ENCODE assay signal across 11 mouse cellular contexts in the genomic region with DNA sequence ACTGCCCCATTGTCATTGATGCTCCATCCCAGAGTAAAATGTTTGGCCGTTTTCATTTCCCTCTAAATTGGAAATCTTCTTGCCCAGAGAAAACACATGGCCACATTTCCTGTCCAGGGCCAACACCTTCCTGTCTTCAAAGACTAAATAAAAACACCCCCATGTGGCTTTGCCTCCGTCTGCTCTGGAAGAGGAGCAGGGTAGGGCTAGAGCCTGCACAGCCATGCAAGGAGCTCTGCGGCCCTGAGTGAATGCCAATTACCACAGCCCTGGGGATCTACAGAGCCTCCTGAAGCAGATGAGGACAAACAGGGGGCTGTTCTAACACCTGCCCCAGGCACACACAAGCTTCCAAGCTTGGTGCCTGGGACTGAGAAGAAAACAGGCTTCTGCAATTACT. TPM values are rescaled to one million over a fixed set of nuclear protein-coding genes. Genes with fewer than 3 reads are reported as not detected.
DNase-seq lines count a peak whose midpoint lies in the region; ATAC-seq and TF ChIP-seq lines count a peak whose summit lies in the region.
"Had no signal": no experiment of that assay in that cellular context is flagged by ENCODE, and none has a peak within 500 bp of the region (broad histone marks: within the 10 kb centered on the region; RNA-seq: fewer than 3 reads in every experiment).

No protein-coding gene starts in this region.

- no peak overlapping the region for H3K27ac ChIP-seq in liver, embryonic 13.5 days
- H3K27ac ChIP-seq in liver, postnatal 0 days (ENCODE audit: low read depth): no peak overlapping the region
- H3K27ac ChIP-seq in embryonic facial prominence, embryonic 14.5 days (replicated peaks; ENCODE audit: low read depth, low read length): peak overlapping the region; percentile 55; the same call in 1 of the 2 replicates
- peak overlapping the region; percentile 36 for H3K27ac ChIP-seq in midbrain, embryonic 13.5 days
- H3K27ac ChIP-seq: forebrain, embryonic 13.5 days had no signal

- peak overlapping the region; percentile 22; the same call in 1 of the 2 replicates for H3K9ac ChIP-seq in liver, embryonic 13.5 days
- H3K9ac ChIP-seq in liver, postnatal 0 days (replicated peaks): no peak overlapping the region
- no peak overlapping the region for H3K9ac ChIP-seq in embryonic facial prominence, embryonic 14.5 days (ENCODE audit: low read depth, low read length)
- H3K9ac ChIP-seq in midbrain, embryonic 13.5 days (replicated peaks): no peak overlapping the region
- H3K9ac ChIP-seq: forebrain, embryonic 13.5 days had no signal

- H3K4me1 ChIP-seq in liver, embryonic 13.5 days (replicated peaks): peaks cover 82% of the 10 kb centered on the region
- peaks cover 54% of the 10 kb centered on the region for H3K4me1 ChIP-seq in liver, postnatal 0 days (ENCODE audit: insufficient read depth)
- H3K4me1 ChIP-seq in embryonic facial prominence, embryonic 14.5 days (ENCODE audit: control insufficient read depth, insufficient read depth, low read length): peaks cover 87% of the 10 kb centered on the region
- H3K4me1 ChIP-seq in midbrain, embryonic 13.5 days (replicated peaks): peaks cover 80% of the 10 kb centered on the region

- H3K27me3 ChIP-seq in liver, embryonic 13.5 days: no peaks in the 10 kb centered on the region
- H3K27me3 ChIP-seq in liver, postnatal 0 days (ENCODE audit: insufficient read depth, low read length): no peaks in the 10 kb centered on the region
- H3K27me3 ChIP-seq in embryonic facial prominence, embryonic 14.5 days (replicated peaks; ENCODE audit: control insufficient read depth, insufficient read depth, low read length): no peaks in the 10 kb centered on the region
- no peaks in the 10 kb centered on the region for H3K27me3 ChIP-seq in midbrain, embryonic 13.5 days
- H3K27me3 ChIP-seq: forebrain, embryonic 13.5 days had no signal

- peak; percentile 62 for DNase-seq in cerebellum, adult 9-11 months
- DNase-seq in cerebellum, postnatal 14 days: no peak
- DNase-seq in liver, embryonic 13.5 days: no peak
- DNase-seq in liver, postnatal 0 days: no peak
- no peak for DNase-seq in embryonic facial prominence, embryonic 14.5 days (ENCODE audit: low spot score)
- DNase-seq in adrenal gland, postnatal 4 days (ENCODE audit: low spot score in 2 of 2): no peak
- DNase-seq in kidney, postnatal 4 days: no peak
- DNase-seq: cerebellum, adult 11 months; lung, postnatal 36 days had no signal

- no peaks in the 10 kb centered on the region for H3K9me3 ChIP-seq in liver, embryonic 13.5 days (replicated peaks)
- no peaks in the 10 kb centered on the region for H3K9me3 ChIP-seq in liver, postnatal 0 days (ENCODE audit: low read length)
- H3K9me3 ChIP-seq in embryonic facial prominence, embryonic 14.5 days (ENCODE audit: control insufficient read depth, low read length): no peaks in the 10 kb centered on the region
- no peaks in the 10 kb centered on the region for H3K9me3 ChIP-seq in midbrain, embryonic 13.5 days
- H3K9me3 ChIP-seq: forebrain, embryonic 13.5 days had no signal

- H3K4me2 ChIP-seq in liver, embryonic 13.5 days: no peak overlapping the region
- H3K4me2 ChIP-seq in liver, postnatal 0 days (ENCODE audit: low read depth, low read length): no peak overlapping the region
- H3K4me2 ChIP-seq in embryonic facial prominence, embryonic 14.5 days (ENCODE audit: low read depth, low read length): no peak overlapping the region
- H3K4me2 ChIP-seq in midbrain, embryonic 13.5 days (replicated peaks): no peak overlapping the region
- H3K4me2 ChIP-seq: forebrain, embryonic 13.5 days had no signal

- TF ChIP-seq EP300 in liver, postnatal 0 days (IDR thresholded peaks at IDR 0.05; ENCODE audit: low read depth): no peak

- no peak overlapping the region for H3K4me3 ChIP-seq in liver, embryonic 13.5 days (replicated peaks)
- H3K4me3 ChIP-seq in liver, postnatal 0 days (ENCODE audit: low read depth, low read length): no peak overlapping the region
- H3K4me3 ChIP-seq in embryonic facial prominence, embryonic 14.5 days (ENCODE audit: low read depth, low read length): no peak overlapping the region
- no peak overlapping the region for H3K4me3 ChIP-seq in midbrain, embryonic 13.5 days (replicated peaks)
- H3K4me3 ChIP-seq: forebrain, embryonic 13.5 days had no signal

- H3K36me3 ChIP-seq in liver, embryonic 13.5 days: no peaks in the 10 kb centered on the region
- H3K36me3 ChIP-seq in liver, postnatal 0 days (replicated peaks; ENCODE audit: insufficient read depth, low read length): 0 out of 2 replicates have a peak, but pooled peaks cover 3% of the 10 kb centered on the region
- H3K36me3 ChIP-seq in embryonic facial prominence, embryonic 14.5 days (ENCODE audit: control insufficient read depth, insufficient read depth, low read length): no peaks in the 10 kb centered on the region
- H3K36me3 ChIP-seq in midbrain, embryonic 13.5 days: no peaks in the 10 kb centered on the region

- no peak for TF ChIP-seq CTCF in liver, postnatal 0 days (IDR thresholded peaks at IDR 0.05; ENCODE audit: low read depth)

- no peak for ATAC-seq in liver, embryonic 13.5 days (ENCODE audit: low read depth)
- ATAC-seq in liver, postnatal 0 days: no peak
- ATAC-seq in embryonic facial prominence, embryonic 14.5 days (ENCODE audit: low read depth): no peak
- no peak for ATAC-seq in midbrain, embryonic 13.5 days
- ATAC-seq: forebrain, embryonic 13.5 days had no signal

- WGBS in liver, embryonic 13.5 days (ENCODE audit: insufficient replicate concordance): 45% methylated on average over 3 of the region's 3 CpGs
- 48% methylated on average over 3 of the region's 3 CpGs for WGBS in liver, postnatal 0 days (ENCODE audit: insufficient replicate concordance)
- WGBS in embryonic facial prominence, embryonic 14.5 days: 43% methylated on average over 3 of the region's 3 CpGs
- 54% methylated on average over 3 of the region's 3 CpGs for WGBS in midbrain, embryonic 13.5 days

RNA-seq across cellular contexts. Expression of a gene that starts 46.2 kb away (rescaled TPM):
- polyA plus RNA-seq in liver, embryonic 13.5 days (2015; fragmentation: Nextera tagmentation; extraction: Ambion mirVana): 2.2 and 2.4 TPM in 2 replicates
- polyA plus RNA-seq in liver, postnatal 0 days (2015; fragmentation: Nextera tagmentation; extraction: Ambion mirVana): 3.5 and 3.7 TPM in 2 replicates
- 34.1 and 34.9 TPM in 2 replicates for polyA plus RNA-seq in embryonic facial prominence, embryonic 14.5 days (2014; fragmentation: Nextera tagmentation; extraction: Ambion mirVana)
- polyA plus RNA-seq in midbrain, embryonic 13.5 days (2015; fragmentation: Nextera tagmentation; extraction: Ambion mirVana): 9.3 and 9.9 TPM in 2 replicates
- total RNA-seq in adrenal gland, postnatal 4 days (2021): 100 to 1,000 TPM; 106 to 111 TPM

Comparison
In these comparisons a context has a peak if more than half of its experiments do, and no peak if none do; other contexts are left out.
1. H3K27ac ChIP-seq: peak in embryonic facial prominence, embryonic 14.5 days (single experiment) and midbrain, embryonic 13.5 days (single experiment); none in liver, embryonic 13.5 days (single experiment) and liver, postnatal 0 days (single experiment).